Mouse (Mus musculus): ENCODE measurements around the gene Adpgk. TPM values are rescaled to one million over a fixed set of nuclear protein-coding genes. Genes with fewer than 3 reads are reported as not detected.
"Not testable (repeated sequence)": the region's sequence is repeated elsewhere in the genome, so short reads cannot be mapped to it uniquely, and the experiment has no call there.

Gene Adpgk
- polyA plus RNA-seq, 1 experiment from 2014 or later, result 50.0 TPM

GRCm38 (mm10) chr9:59339107-59339506 is 47.7 kb downstream of the Adpgk start:
- Histone ChIP-seq H3K4me2 (ENCODE audit: low read depth) (no peak overlapping the region), H3K4me3 (ENCODE audit: low read depth, low read length) (no peak overlapping the region), H3K9ac (ENCODE audit: low read length) (no peak overlapping the region), H3K9me3 (ENCODE audit: control insufficient read depth, low read length) (no peaks in the 10 kb centered on the region), H3K27ac (ENCODE audit: low read depth, low read length) (no peak overlapping the region), H3K4me1 (ENCODE audit: control insufficient read depth, insufficient read depth, low read length) (no peaks in the 10 kb centered on the region), H3K27me3 (ENCODE audit: control insufficient read depth, insufficient read depth, low read length) (no peaks in the 10 kb centered on the region), H3K36me3 (ENCODE audit: control insufficient read depth, insufficient read depth, low read length) (0 out of 2 replicates have a peak, but pooled peaks cover 2% of the 10 kb centered on the region)
- DNase-seq (ENCODE audit: low spot score) (no peak), ATAC-seq (ENCODE audit: insufficient read depth, low FRiP score, low TSS enrichment) (no peak)
- 93% methylated on average over 5 of the region's 5 CpGs for WGBS

GRCm38 (mm10) chr9:59340002-59340401 is 48.6 kb downstream of the Adpgk start:
- DNase-seq (ENCODE audit: low spot score), result no peak
- 87% methylated on average over 8 of the region's 9 CpGs for WGBS
- 0 out of 2 replicates have a peak, but pooled peaks cover 2% of the 10 kb centered on the region for H3K36me3 ChIP-seq (ENCODE audit: control insufficient read depth, insufficient read depth, low read length)

GRCm38 (mm10) chr9:59346176-59346575 is 54.8 kb downstream of the Adpgk start:
- ATAC-seq (ENCODE audit: insufficient read depth, low FRiP score, low TSS enrichment), result no peak
- 78% methylated on average over 2 of the region's 2 CpGs for WGBS
- no peak overlapping the region for H3K9ac ChIP-seq (ENCODE audit: low read length)
- no peak overlapping the region for H3K4me2 ChIP-seq (ENCODE audit: low read depth)
- DNase-seq (ENCODE audit: low spot score), result no peak
- H3K36me3 ChIP-seq (ENCODE audit: control insufficient read depth, insufficient read depth, low read length), result no peaks in the 10 kb centered on the region
- no peaks in the 10 kb centered on the region for H3K27me3 ChIP-seq (ENCODE audit: control insufficient read depth, insufficient read depth, low read length)
- H3K4me1 ChIP-seq (ENCODE audit: control insufficient read depth, insufficient read depth, low read length), result no peaks in the 10 kb centered on the region
- H3K4me3 ChIP-seq (ENCODE audit: low read depth, low read length), result no peak overlapping the region
- H3K27ac ChIP-seq (ENCODE audit: low read depth, low read length), result no peak overlapping the region
- no peaks in the 10 kb centered on the region for H3K9me3 ChIP-seq (ENCODE audit: control insufficient read depth, low read length)

More at GRCm38 (mm10) chr9:59340002-59340401, 48.6 kb downstream of the Adpgk start:
- Histone ChIP-seq H3K4me3 (ENCODE audit: low read depth, low read length) (no peak overlapping the region), H3K27ac (ENCODE audit: low read depth, low read length) (no peak overlapping the region), H3K9me3 (ENCODE audit: control insufficient read depth, low read length) (no peaks in the 10 kb centered on the region), H3K4me1 (ENCODE audit: control insufficient read depth, insufficient read depth, low read length) (no peaks in the 10 kb centered on the region), H3K9ac (ENCODE audit: low read length) (no peak overlapping the region), H3K27me3 (ENCODE audit: control insufficient read depth, insufficient read depth, low read length) (no peaks in the 10 kb centered on the region), H3K4me2 (ENCODE audit: low read depth) (no peak overlapping the region)
- no peak for ATAC-seq (ENCODE audit: insufficient read depth, low FRiP score, low TSS enrichment)

- ATAC-seq (ENCODE audit: insufficient read depth, low FRiP score, low TSS enrichment), result no peak
- H3K4me2 ChIP-seq (ENCODE audit: low read depth), result peak overlapping the region; percentile 64
- H3K4me1 ChIP-seq (ENCODE audit: control insufficient read depth, insufficient read depth, low read length), result 0 out of 2 replicates have a peak, but pooled peaks cover 7% of the 10 kb centered on the region
- no peaks in the 10 kb centered on the region for H3K27me3 ChIP-seq (ENCODE audit: control insufficient read depth, insufficient read depth, low read length)
- peak overlapping the region; percentile 80 for H3K9ac ChIP-seq (ENCODE audit: low read length)
- no peak for DNase-seq (ENCODE audit: low spot score)
- WGBS, result 12% methylated on average over 15 of the region's 15 CpGs
- peak overlapping the region; percentile 75 for H3K4me3 ChIP-seq (ENCODE audit: low read depth, low read length)
- H3K9me3 ChIP-seq (ENCODE audit: control insufficient read depth, low read length), result no peaks in the 10 kb centered on the region
- peak overlapping the region; percentile 72 for H3K27ac ChIP-seq (ENCODE audit: low read depth, low read length)
- H3K36me3 ChIP-seq (ENCODE audit: control insufficient read depth, insufficient read depth, low read length), result no peaks in the 10 kb centered on the region
These were observed 61.4 kb downstream of the Adpgk start for GRCm38 (mm10) chr9:59352586-59353252.

GRCm38 (mm10) chr9:59353253-59353639 is 61.9 kb downstream of the Adpgk start, which contains the start of gene Bbs4:
Gene Bbs4 (minus strand): TSS chr9:59353508.
- H3K4me2 ChIP-seq (ENCODE audit: low read depth), result peak within 1 kb of the TSS; percentile 64
- DNase-seq (ENCODE audit: low spot score) (peak; percentile 89), ATAC-seq (ENCODE audit: insufficient read depth, low FRiP score, low TSS enrichment) (peak; percentile 81)
- no peaks in the 10 kb centered on the region for H3K9me3 ChIP-seq (ENCODE audit: control insufficient read depth, low read length)
- H3K27me3 ChIP-seq (ENCODE audit: control insufficient read depth, insufficient read depth, low read length), result no peaks in the 10 kb centered on the region
- H3K36me3 ChIP-seq (ENCODE audit: control insufficient read depth, insufficient read depth, low read length), result no peaks in the 10 kb centered on the region
- H3K4me3 ChIP-seq (ENCODE audit: low read depth, low read length), result peak within 1 kb of the TSS; percentile 75
- H3K27ac ChIP-seq (ENCODE audit: low read depth, low read length), result peak within 1 kb of the TSS; percentile 72
- WGBS, result 1% methylated on average over 32 of the region's 32 CpGs
- 0 out of 2 replicates have a peak, but pooled peaks cover 7% of the 10 kb centered on the region for H3K4me1 ChIP-seq (ENCODE audit: control insufficient read depth, insufficient read depth, low read length)
- H3K9ac ChIP-seq (ENCODE audit: low read length), result peak within 1 kb of the TSS; percentile 80

- WGBS, result 65% methylated on average over 1 of the region's 1 CpGs
- not testable (repeated sequence) for H3K4me3 ChIP-seq (ENCODE audit: low read depth, low read length); ATAC-seq (ENCODE audit: insufficient read depth, low FRiP score, low TSS enrichment); H3K4me2 ChIP-seq (ENCODE audit: low read depth); H3K9ac ChIP-seq (ENCODE audit: low read length); H3K27me3 ChIP-seq (ENCODE audit: control insufficient read depth, insufficient read depth, low read length); H3K36me3 ChIP-seq (ENCODE audit: control insufficient read depth, insufficient read depth, low read length); H3K9me3 ChIP-seq (ENCODE audit: control insufficient read depth, low read length); H3K27ac ChIP-seq (ENCODE audit: low read depth, low read length); DNase-seq (ENCODE audit: low spot score); H3K4me1 ChIP-seq (ENCODE audit: control insufficient read depth, insufficient read depth, low read length)
These were observed 66.7 kb downstream of the Adpgk start for GRCm38 (mm10) chr9:59358041-59358440.

- H3K27me3 ChIP-seq (ENCODE audit: control insufficient read depth, insufficient read depth, low read length); H3K9ac ChIP-seq (ENCODE audit: low read length); H3K27ac ChIP-seq (ENCODE audit: low read depth, low read length); DNase-seq (ENCODE audit: low spot score); H3K4me2 ChIP-seq (ENCODE audit: low read depth); H3K4me1 ChIP-seq (ENCODE audit: control insufficient read depth, insufficient read depth, low read length); ATAC-seq (ENCODE audit: insufficient read depth, low FRiP score, low TSS enrichment); H3K9me3 ChIP-seq (ENCODE audit: control insufficient read depth, low read length); H3K4me3 ChIP-seq (ENCODE audit: low read depth, low read length); H3K36me3 ChIP-seq (ENCODE audit: control insufficient read depth, insufficient read depth, low read length): not testable (repeated sequence)
- WGBS, result no CpG with 5 or more reads among the region's 3 CpGs
These were observed 69.1 kb downstream of the Adpgk start for GRCm38 (mm10) chr9:59360487-59360886.

- no peak for ATAC-seq (ENCODE audit: insufficient read depth, low FRiP score, low TSS enrichment)
- H3K27me3 ChIP-seq (ENCODE audit: control insufficient read depth, insufficient read depth, low read length), result no peaks in the 10 kb centered on the region
- no peak overlapping the region for H3K27ac ChIP-seq (ENCODE audit: low read depth, low read length)
- H3K4me1 ChIP-seq (ENCODE audit: control insufficient read depth, insufficient read depth, low read length), result no peaks in the 10 kb centered on the region
- H3K4me3 ChIP-seq (ENCODE audit: low read depth, low read length), result no peak overlapping the region
- 77% methylated on average over 5 of the region's 5 CpGs for WGBS
- H3K9me3 ChIP-seq (ENCODE audit: control insufficient read depth, low read length), result no peaks in the 10 kb centered on the region
- no peak overlapping the region for H3K9ac ChIP-seq (ENCODE audit: low read length)
- DNase-seq (ENCODE audit: low spot score), result no peak
- no peak overlapping the region for H3K4me2 ChIP-seq (ENCODE audit: low read depth)
- no peaks in the 10 kb centered on the region for H3K36me3 ChIP-seq (ENCODE audit: control insufficient read depth, insufficient read depth, low read length)
These were observed 77.9 kb downstream of the Adpgk start for GRCm38 (mm10) chr9:59369220-59369619.

- Histone ChIP-seq H3K9ac (ENCODE audit: low read length) (no peak overlapping the region), H3K27ac (ENCODE audit: low read depth, low read length) (no peak overlapping the region), H3K4me1 (ENCODE audit: control insufficient read depth, insufficient read depth, low read length) (no peaks in the 10 kb centered on the region), H3K27me3 (ENCODE audit: control insufficient read depth, insufficient read depth, low read length) (no peaks in the 10 kb centered on the region), H3K4me2 (ENCODE audit: low read depth) (no peak overlapping the region), H3K36me3 (ENCODE audit: control insufficient read depth, insufficient read depth, low read length) (no peaks in the 10 kb centered on the region), H3K9me3 (ENCODE audit: control insufficient read depth, low read length) (no peaks in the 10 kb centered on the region), H3K4me3 (ENCODE audit: low read depth, low read length) (no peak overlapping the region)
- WGBS, result 89% methylated on average over 9 of the region's 9 CpGs
- ATAC-seq (ENCODE audit: insufficient read depth, low FRiP score, low TSS enrichment) (no peak), DNase-seq (ENCODE audit: low spot score) (no peak)
These were observed 78.3 kb downstream of the Adpgk start for GRCm38 (mm10) chr9:59369646-59370045.
